Mouse (Mus musculus): ENCODE data around the gene Ranbp9. TPM values are rescaled to one million over a fixed set of nuclear protein-coding genes. Genes with fewer than 3 reads are reported as not detected.
"Not testable (repeated sequence)": the region's sequence is repeated elsewhere in the genome, so short reads cannot be mapped to it uniquely, and the experiment has no call there.

Ranbp9 gene
- polyA plus RNA-seq, 1 experiment from 2014 or later, result 10.6 TPM

DNA sequence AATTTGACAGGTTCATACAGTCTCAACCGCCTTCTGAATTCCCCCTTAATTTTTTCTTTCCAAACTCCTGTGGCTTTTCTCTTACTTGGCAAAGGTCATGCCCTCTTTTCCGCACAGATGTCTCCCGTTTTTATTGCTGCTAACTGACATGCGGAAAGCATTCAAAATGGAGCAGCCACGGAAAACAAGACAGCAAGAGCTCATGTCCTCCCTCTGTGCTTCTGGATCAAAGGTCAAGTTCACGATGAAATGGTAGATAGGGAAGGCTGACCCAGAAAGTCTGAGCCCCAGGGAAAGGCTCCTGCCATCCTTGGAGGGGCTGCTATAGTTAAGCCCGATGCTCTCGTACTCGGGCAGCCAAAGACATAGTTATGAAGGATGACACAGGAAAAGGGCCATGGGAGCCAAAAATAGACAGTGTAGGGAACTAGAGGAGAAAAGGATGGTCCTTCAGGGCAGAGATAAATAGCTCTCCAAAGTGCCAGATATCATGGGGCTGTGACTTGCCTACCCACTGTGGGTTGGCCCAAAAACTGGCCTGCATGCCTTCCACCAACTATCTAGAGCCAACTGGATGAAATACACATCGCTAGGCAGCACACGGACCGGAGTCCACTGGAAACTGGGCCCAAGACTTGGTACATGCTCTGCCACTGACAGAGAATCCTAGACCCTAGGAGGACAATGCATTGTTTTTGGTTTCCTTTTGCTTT, 5.6 kb upstream of the Ranbp9 start:
- 72% methylated on average over 12 of the region's 12 CpGs for WGBS
- no peak for DNase-seq (ENCODE audit: extremely low spot score, low spot score)

DNA sequence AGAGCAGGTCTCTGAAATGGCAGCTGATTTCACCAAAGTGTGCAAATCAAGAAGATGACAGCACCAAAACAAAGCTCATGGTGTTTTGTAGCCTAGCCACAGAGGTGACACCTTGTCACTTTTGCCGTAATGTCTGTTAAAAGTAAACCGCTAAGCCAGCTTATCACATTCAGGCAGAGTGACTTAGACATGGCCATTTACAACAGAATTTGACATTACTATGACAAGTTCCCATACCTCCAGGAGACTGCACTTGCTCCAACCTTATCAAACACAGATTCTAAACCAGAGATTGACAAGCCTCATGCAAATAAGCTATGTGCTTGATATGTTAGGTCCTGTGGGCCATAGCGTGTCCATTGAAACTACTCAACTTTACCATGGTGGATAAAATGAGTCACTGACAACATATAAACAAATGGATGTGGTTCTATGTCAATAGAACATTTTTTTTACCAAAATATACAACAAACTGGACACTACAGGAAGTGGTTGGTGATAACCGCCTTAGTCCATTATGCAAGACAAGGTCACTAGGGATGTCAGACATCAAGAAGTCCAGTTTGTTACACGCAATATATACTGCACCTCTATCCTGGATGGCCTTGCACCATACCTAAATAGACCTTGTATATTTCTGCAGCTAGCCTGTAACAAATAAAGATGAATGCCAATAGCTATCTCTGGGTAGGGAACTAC, 4.3 kb upstream of the Ranbp9 start:
- no peaks in the 10 kb centered on the region for H3K36me3 ChIP-seq (replicated peaks)
- H3K4me1 ChIP-seq, result peaks cover 19% of the 10 kb centered on the region
- H3K27ac ChIP-seq, result no peak overlapping the region
- 95% methylated on average over 5 of the region's 5 CpGs for WGBS
- no peak for DNase-seq (ENCODE audit: extremely low spot score, low spot score)
- H3K27me3 ChIP-seq (ENCODE audit: poor library complexity, severe bottlenecking), result peaks cover 11% of the 10 kb centered on the region; the same call in 1 of the 2 replicates
- no peaks in the 10 kb centered on the region for H3K9me3 ChIP-seq
- no peak overlapping the region for H3K4me3 ChIP-seq

More for the DNA sequence above, 5.6 kb upstream of the Ranbp9 start:
- H3K27ac ChIP-seq, result no peak overlapping the region
- no peaks in the 10 kb centered on the region for H3K36me3 ChIP-seq (replicated peaks)
- H3K4me1 ChIP-seq, result peaks cover 16% of the 10 kb centered on the region
- peaks cover 11% of the 10 kb centered on the region; the same call in 1 of the 2 replicates for H3K27me3 ChIP-seq (ENCODE audit: poor library complexity, severe bottlenecking)
- H3K4me3 ChIP-seq, result no peak overlapping the region
- H3K9me3 ChIP-seq, result no peaks in the 10 kb centered on the region

DNA sequence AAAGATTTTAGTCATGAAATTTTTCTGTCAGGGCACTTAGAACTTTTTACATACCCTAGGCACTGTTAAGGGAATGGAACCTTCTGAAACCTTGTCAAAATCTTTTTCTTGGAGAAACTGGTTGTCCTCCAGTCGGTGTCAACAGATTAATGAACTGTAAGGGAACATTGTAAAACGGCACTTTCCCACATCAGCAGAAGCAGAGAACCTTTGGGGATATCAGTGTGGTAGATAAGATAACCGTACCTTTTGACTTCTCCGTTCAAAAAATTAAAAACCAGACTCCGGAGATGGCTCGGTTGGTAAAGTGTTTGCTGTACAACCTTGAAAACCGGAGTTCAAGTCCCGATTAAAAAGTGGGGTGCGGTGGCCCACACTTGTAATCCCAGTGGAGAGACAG, 1.7 kb upstream of the Ranbp9 start:
- no peaks in the 10 kb centered on the region for H3K9me3 ChIP-seq
- H3K36me3 ChIP-seq (replicated peaks), result no peaks in the 10 kb centered on the region
- H3K27me3 ChIP-seq (ENCODE audit: poor library complexity, severe bottlenecking), result peaks cover 11% of the 10 kb centered on the region; the same call in 1 of the 2 replicates
- no peak overlapping the region for H3K27ac ChIP-seq
- no peak for DNase-seq (ENCODE audit: extremely low spot score, low spot score)
- peaks cover 37% of the 10 kb centered on the region for H3K4me1 ChIP-seq
- 95% methylated on average over 9 of the region's 9 CpGs for WGBS
- no peak overlapping the region for H3K4me3 ChIP-seq

DNA sequence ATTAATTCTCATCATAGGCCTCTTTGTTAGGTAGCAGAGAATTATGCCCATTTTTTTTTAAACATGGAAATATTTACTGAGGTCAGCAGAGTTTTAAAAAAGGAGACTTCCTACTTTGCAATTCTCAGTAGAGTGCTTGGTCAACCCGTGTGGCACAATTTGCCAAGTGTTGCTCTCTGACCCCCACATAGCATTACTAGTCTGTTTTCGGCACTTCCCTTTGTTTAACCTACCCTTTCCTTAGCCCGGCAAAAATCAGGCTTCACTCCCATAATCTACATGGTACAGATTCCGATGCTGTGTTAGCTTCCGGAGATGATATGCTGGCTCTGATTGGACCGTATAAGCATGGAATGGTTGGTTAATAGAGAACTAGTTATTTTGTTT, 770 bp upstream of the Ranbp9 start:
- Histone ChIP-seq H3K9me3 (no peaks in the 10 kb centered on the region), H3K36me3 (replicated peaks) (no peaks in the 10 kb centered on the region), H3K27ac (peak overlapping the region; percentile 98), H3K4me3 (peak overlapping the region; percentile 93), H3K4me1 (peaks cover 37% of the 10 kb centered on the region), H3K27me3 (ENCODE audit: poor library complexity, severe bottlenecking) (peaks cover 11% of the 10 kb centered on the region; the same call in 1 of the 2 replicates)
- WGBS, result 53% methylated on average over 6 of the region's 6 CpGs
- no peak for DNase-seq (ENCODE audit: extremely low spot score, low spot score)

DNA sequence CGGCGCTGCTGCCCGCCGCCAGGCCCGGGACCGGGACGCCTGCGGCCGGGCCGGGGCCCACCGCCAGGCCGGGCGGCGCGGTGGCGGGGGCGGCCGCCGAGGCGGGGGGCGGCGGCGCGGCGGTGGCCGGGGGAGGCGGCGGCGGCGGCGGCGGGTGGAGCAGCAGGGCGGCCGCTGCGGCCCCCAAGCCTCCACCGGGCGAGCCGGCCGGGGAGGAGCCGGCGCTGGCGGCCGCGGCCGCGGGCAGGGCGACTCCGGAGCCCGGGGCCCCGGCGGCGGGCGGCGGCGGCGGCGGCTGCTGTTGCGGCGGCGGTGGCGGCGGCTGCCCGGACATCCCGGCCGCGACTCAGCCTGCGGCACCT, 506 bp downstream of the Ranbp9 start:
- Histone ChIP-seq H3K4me3 (peak overlapping the region; percentile 93), H3K27ac (peak overlapping the region; percentile 98), H3K27me3 (ENCODE audit: poor library complexity, severe bottlenecking) (peaks cover 11% of the 10 kb centered on the region; the same call in 1 of the 2 replicates), H3K9me3 (no peaks in the 10 kb centered on the region), H3K4me1 (peaks cover 28% of the 10 kb centered on the region), H3K36me3 (replicated peaks) (no peaks in the 10 kb centered on the region)
- DNase-seq (ENCODE audit: extremely low spot score, low spot score), result no peak
- 13% methylated on average over 67 of the region's 67 CpGs for WGBS

DNA sequence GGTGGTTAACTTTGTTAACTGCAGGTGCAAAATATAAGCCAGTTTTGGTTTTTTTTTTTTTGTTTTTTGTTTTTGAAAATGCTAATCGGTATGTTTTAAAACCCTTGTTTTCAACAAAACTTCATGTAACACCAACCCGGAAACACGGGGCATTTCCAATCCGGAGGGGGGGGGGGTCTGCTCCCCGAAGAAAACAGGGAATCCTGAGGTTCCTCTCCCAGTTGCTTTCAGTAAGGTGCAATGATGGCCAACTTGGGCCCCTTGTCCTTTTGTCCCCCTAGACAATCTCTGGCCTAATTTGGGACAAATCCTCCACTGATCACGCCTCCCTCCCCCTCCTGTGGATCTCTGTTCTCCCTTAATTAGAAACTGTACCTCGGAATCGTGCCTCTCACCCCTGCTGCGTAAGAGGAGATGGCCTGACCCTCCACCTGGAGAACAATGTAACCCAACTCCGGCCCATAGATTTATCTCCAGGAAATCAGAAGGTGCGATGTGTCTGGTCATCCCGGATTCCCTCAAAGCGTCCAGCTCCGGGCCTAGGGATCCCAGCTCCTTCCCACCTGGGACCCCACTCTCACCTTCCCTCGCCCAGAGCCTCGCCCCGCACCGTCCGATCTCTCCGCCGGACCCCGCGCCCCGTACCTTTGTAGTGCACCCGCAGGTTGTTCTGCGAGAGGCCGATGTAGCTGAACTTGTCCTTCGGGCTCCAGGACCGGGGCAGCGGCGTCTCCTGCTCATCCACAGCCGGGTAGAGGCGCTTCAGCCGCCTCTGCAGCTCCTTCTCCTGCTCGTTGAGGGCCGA, 1.1 kb downstream of the Ranbp9 start:
- Histone ChIP-seq H3K4me1 (peaks cover 28% of the 10 kb centered on the region), H3K27ac (peak overlapping the region; percentile 98), H3K9me3 (no peaks in the 10 kb centered on the region), H3K4me3 (peak overlapping the region; percentile 93), H3K27me3 (ENCODE audit: poor library complexity, severe bottlenecking) (peaks cover 11% of the 10 kb centered on the region; the same call in 1 of the 2 replicates), H3K36me3 (replicated peaks) (no peaks in the 10 kb centered on the region)
- peak; percentile 60 for DNase-seq (ENCODE audit: extremely low spot score, low spot score)
- 0% methylated on average over 36 of the region's 36 CpGs for WGBS

DNA sequence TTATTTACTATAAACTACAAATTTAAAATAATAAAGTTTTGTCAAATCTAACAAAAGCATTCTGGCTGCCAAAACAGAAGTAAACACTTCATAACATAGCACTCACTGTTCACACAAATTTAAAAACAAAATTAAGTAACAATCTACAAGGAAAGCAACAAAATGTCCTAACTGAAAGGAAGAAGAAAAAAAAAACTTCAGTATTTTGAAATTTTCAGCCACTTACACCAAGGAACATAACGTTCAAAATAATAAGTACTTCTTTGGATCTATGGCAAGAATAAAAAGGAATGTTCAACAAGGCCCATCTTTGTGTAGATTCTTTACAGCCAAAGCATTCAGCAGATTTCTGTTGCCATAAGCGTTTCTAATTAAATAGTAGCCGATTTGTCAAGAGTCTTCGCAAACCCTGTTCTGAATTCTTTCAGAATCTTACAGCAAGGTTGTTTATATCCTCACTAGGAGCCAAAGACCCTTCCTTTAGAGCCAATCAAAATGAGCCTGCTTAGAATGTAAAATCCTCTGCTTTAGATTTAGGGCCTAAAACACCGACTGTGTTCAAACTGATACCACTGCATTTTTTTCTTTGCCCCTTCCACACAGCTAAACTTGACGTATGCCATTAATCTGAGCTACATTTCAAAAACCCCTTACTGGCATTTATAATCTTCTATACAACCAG, 1.9 kb downstream of the Ranbp9 start:
- Histone ChIP-seq H3K4me3 (peak overlapping the region; percentile 93), H3K27ac (peak overlapping the region; percentile 98), H3K27me3 (ENCODE audit: poor library complexity, severe bottlenecking) (peaks cover 9% of the 10 kb centered on the region; the same call in 1 of the 2 replicates), H3K36me3 (replicated peaks) (no peaks in the 10 kb centered on the region), H3K9me3 (no peaks in the 10 kb centered on the region), H3K4me1 (peaks cover 31% of the 10 kb centered on the region)
- DNase-seq (ENCODE audit: extremely low spot score, low spot score), result no peak
- WGBS, result 13% methylated on average over 6 of the region's 6 CpGs

DNA sequence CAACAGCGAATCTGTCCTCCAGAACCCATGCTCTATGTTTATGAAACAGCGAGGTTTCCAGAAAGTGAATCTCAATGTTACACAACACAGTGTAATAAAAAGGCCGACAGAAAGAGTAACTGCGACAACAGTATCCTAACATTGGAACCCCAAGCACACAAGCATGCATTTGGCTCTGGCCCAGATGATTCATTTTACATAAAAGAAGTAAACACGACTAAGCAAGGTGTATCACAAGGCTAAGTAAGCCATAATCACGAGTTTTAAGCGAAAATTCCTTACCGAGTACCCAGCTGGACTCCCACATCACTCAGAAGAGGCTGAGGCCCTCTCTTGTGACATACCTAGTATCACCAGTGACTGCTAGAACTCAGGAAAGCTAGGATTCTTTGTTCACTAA, 2.5 kb downstream of the Ranbp9 start:
- no peak overlapping the region for H3K27ac ChIP-seq
- H3K9me3 ChIP-seq, result no peaks in the 10 kb centered on the region
- 50% methylated on average over 8 of the region's 8 CpGs for WGBS
- no peak for DNase-seq (ENCODE audit: extremely low spot score, low spot score)
- H3K4me1 ChIP-seq, result peaks cover 36% of the 10 kb centered on the region
- peaks cover 5% of the 10 kb centered on the region; the same call in 1 of the 2 replicates for H3K27me3 ChIP-seq (ENCODE audit: poor library complexity, severe bottlenecking)
- H3K4me3 ChIP-seq, result peak overlapping the region; percentile 93
- H3K36me3 ChIP-seq (replicated peaks), result no peaks in the 10 kb centered on the region

DNA sequence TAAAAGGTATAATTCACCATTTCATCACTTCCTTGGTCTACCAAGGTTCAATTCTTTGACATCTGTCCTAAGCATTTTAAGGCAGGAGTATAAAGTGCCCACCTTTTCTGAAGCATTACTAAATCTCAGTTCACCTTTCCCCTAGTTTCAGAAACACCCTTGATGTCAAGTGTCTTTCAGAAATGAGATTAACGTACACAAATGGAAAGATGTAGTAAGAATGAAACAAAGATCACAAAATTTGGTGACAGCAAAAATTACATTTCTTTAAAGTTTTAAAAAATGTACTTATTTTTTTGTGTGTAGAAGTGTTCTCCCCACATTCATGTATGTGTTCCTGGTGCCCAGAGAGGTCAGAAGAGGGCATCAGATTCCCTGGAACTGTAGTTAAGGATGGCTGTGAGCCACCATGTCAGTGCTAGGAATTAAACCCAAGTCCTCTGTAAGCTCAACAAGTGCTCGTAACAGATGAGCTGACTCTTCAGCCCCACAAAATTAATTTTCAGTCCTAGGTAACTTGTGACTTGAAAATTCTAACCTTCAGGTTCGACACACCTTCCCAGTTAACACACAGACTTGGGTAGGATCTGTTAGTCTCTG, 3.9 kb downstream of the Ranbp9 start:
- Histone ChIP-seq H3K36me3 (replicated peaks) (no peaks in the 10 kb centered on the region), H3K9me3 (no peaks in the 10 kb centered on the region), H3K27me3 (ENCODE audit: poor library complexity, severe bottlenecking) (no peaks in the 10 kb centered on the region), H3K4me3 (no peak overlapping the region), H3K27ac (no peak overlapping the region), H3K4me1 (peaks cover 36% of the 10 kb centered on the region)
- 93% methylated on average over 3 of the region's 3 CpGs for WGBS
- no peak for DNase-seq (ENCODE audit: extremely low spot score, low spot score)

DNA sequence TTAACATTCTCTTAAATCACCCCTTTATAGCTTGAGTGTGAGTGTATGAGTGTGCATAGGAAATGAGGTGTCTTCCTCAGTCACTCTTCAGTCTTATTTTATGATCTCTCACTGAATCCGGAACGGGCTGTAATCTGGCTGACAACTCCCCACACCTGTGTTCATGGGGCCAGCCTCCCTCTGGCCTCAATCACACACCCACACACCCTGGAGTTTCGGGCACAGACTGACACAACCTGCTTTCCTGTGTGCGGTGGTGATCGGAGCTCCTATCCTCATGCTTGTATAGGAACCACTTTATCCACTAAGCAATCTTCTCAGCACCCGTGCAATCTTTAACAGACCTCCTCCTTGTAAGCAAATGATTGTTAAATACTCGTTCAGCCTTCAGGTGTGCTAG, 4.9 kb downstream of the Ranbp9 start:
- H3K36me3 ChIP-seq (replicated peaks), result peaks cover under 1% of the 10 kb centered on the region; the same call in 1 of the 2 replicates
- H3K4me3 ChIP-seq, result no peak overlapping the region
- H3K4me1 ChIP-seq, result peaks cover 28% of the 10 kb centered on the region
- 92% methylated on average over 7 of the region's 7 CpGs for WGBS
- no peaks in the 10 kb centered on the region for H3K27me3 ChIP-seq (ENCODE audit: poor library complexity, severe bottlenecking)
- H3K27ac ChIP-seq, result no peak overlapping the region
- DNase-seq (ENCODE audit: extremely low spot score, low spot score), result no peak
- no peaks in the 10 kb centered on the region for H3K9me3 ChIP-seq

DNA sequence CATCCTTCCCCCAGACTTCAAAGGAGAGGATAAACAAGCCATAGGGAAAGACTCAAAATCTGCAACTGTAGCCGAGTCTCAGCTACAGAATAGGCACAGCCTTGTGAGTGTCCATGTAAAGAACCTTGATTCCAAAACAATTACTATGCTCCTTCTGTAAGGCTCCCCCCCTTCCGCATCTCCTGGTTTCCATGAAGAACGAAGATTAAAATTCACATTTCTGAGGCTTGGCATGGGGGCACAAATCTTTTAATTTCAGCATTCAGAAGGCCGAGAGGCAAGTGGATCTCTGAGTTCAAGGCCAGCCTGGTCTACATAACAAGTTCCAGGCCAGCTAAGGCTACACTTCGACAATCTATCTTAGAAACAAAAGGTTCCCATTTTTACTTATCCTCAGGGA, 6.4 kb downstream of the Ranbp9 start:
- Histone ChIP-seq H3K36me3 (replicated peaks) (peaks cover 15% of the 10 kb centered on the region), H3K27me3 (ENCODE audit: poor library complexity, severe bottlenecking) (no peaks in the 10 kb centered on the region), H3K27ac (no peak overlapping the region), H3K4me3 (no peak overlapping the region), H3K4me1 (peaks cover 28% of the 10 kb centered on the region), H3K9me3 (peaks cover 5% of the 10 kb centered on the region; the same call in 1 of the 2 replicates)
- WGBS, result 86% methylated on average over 5 of the region's 5 CpGs
- no peak for DNase-seq (ENCODE audit: extremely low spot score, low spot score)

DNA sequence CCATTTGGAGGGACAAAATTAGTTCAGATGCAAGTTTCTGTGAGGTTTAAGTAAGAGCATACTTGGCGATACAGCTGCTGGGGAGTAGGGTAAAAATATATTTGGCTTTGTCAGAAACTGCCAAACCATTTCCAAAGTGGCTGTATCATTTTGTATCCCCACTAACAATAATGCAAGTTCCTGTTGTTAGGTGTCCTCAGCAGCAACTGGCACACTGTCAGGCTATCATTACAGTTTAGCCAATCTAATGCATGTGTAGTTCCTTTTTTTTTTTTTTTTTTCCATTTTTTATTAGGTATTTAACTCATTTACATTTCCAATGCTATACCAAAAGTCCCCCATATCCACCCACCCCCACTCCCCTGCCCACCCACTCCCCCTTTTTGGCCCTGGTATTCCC, 9.2 kb downstream of the Ranbp9 start:
- H3K4me3 ChIP-seq; H3K27ac ChIP-seq; H3K27me3 ChIP-seq (ENCODE audit: poor library complexity, severe bottlenecking); DNase-seq (ENCODE audit: extremely low spot score, low spot score); H3K4me1 ChIP-seq: not testable (repeated sequence)
- Histone ChIP-seq H3K36me3 (replicated peaks) (peaks cover 39% of the 10 kb centered on the region), H3K9me3 (peaks cover 18% of the 10 kb centered on the region; the same call in 1 of the 2 replicates)
- 98% methylated on average over 1 of the region's 1 CpGs for WGBS
